Mouse (Mus musculus) thymus, adult 18-20 months (tissue): ENCODE results near the gene Zfp949.

Source experiments
- DNase-seq, 2 experiments: peaks; one replicate each; pipeline ENCODE4 v3.0.0; 2022; ENCODE audit warnings: mixed read lengths in 2 of 2

Zfp949 gene

DNA sequence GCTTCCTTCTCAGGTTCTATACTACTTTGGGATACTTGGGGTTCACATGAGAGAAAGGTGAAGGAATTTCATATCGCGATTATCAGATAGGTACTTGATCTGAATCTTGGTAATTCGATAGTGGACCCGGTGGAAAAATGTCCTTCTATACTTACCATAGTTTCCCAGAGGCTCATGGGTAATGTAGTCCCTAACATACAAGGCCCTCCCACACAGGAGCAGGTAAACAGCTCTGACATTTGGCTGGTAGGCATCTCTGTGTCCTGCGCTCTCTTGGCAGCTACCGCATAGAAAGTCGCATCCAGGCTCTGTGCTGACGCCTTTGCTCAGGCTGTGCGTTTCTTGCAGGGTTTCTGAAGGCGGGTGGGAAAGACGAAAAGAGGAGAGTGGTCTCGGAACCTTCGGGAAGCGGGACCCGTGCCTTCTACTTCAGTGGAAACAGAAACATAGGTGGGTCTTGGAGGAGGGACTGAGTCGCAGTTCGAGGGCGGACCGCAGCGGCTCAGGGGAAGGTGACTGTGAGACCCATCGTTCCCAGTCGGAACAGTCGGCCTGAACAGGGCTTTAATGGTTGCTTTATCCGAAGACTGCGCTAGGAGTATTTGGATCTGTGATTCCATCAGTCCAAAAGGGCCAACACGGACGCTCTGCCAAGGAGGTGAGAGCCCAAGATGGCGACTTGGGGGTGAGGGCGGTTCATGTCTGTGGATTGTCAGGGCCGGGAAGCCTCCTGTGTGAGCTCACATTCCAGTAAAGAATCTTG is at the start of gene Zfp949:
Gene Zfp949, plus strand, starts transcription at position 170 of the 763 bp plus-strand sequence.
- DNase-seq, result peak; percentile 50 to 71

- DNase-seq, result no peak
Measured at GRCm38 (mm10) chr9:88500112-88500511, 47.7 kb upstream of the Zfp949 start.

DNA sequence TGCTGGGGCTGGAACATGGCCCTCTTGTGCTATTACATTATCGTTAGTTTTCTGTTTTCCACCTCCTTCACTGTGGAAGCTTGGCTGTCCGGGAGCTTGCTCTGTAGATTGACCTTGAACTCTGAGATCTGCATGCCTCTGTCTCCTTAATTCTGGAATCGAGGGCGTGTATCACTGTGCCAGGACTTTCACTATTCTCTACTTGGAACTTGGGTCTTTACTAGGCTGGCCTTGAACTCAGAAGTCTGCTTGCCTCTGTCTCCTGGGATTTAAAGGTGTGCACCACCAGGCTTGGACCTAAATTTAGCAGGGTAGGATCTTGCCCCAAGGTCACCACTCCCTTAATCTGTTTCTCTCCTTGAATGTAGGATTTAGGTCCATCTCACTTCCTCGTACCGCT is 46.0 kb upstream of the Zfp949 start:
- DNase-seq, result no peak

DNA sequence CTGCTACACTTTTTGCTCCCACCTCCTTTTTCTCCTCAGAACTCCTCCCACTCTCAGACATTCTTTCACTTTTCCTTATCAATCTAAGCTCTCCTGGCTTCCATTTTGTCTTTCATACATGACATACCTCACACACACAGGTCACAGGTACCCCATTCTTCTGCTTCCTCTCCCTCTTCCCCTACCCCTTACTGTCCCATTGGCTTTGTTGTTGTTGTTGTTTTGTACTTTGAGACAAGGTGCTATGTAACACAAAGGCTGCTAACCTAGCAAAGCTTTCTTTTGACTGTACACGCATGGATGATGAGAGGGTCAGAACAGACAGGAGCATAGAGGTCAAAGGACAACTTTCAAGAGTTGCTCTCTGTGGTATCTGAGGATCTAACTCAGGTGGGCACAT is 32.3 kb upstream of the Zfp949 start:
- no peak for DNase-seq

DNA sequence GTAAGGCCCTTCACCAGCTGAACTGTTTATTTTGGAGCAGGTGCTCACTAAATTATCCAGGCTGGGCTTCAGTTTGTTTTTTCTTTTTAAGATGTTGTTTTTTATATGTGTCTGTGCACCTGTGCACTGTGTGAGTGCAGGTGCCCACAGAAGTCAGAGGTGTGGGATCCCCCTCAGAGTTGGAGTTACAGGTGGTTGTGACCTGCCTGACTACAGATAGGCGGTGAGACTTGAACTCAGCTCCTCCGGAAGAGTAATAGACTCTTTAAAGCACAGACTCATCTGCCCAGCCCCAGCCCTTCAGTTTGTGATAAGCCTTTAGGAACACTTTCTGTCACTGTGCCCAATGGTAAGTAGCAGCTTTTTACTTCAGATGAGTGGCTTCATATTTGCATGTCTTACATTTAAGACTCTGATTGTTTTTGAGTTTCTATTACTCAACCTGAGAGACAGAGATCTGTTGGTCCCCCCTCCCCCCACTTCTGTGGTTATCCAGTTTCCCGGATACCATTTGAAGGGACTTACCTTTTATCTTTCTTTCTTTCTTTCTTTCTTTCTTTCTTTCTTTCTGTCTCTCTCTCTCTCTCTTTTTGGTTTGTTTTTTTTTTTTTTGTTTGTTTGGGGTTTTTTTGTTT is 31.3 kb upstream of the Zfp949 start:
- DNase-seq, result no peak

- DNase-seq, result no peak
Measured at GRCm38 (mm10) chr9:88519390-88520121, 28.3 kb upstream of the Zfp949 start.

DNA sequence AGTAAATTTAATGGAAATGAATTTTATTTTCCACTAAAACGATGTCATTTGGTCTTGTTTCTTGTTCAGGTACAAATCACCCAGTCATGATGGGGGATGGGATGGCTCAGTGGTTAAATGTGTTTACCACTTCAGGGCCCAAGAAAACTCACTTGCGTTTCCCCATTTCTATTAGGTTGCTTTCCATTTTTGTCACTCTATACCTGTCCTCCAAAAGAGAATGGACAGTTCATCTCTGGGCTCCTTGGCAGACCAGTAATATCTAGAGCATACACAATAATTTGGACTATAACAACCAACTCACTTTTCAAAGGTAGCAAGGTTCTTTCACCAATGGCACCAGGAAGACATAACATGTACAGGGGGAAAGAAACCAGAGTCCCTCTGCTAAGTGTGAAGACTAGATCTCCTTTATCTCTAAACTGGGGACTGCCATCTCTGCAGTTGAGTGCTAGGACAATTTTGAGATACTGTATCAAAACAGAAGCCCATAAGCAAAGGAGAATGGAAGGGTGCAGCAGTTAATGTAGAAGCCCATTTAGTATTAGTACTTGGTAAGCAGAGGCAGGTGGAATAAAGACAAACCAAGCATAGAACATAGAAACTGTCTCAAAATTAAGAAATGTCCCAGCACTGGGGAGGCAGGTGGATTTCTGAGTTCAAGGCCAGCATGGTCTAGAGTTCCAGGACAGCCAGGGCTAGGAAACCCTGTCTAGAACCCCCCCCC is 27.5 kb upstream of the Zfp949 start:
- DNase-seq, result no peak

- DNase-seq, result no peak
Measured at GRCm38 (mm10) chr9:88520849-88521483, 26.9 kb upstream of the Zfp949 start.

GRCm38 (mm10) chr9:88521961-88522568 is 25.8 kb upstream of the Zfp949 start:
- DNase-seq, result no peak

DNA sequence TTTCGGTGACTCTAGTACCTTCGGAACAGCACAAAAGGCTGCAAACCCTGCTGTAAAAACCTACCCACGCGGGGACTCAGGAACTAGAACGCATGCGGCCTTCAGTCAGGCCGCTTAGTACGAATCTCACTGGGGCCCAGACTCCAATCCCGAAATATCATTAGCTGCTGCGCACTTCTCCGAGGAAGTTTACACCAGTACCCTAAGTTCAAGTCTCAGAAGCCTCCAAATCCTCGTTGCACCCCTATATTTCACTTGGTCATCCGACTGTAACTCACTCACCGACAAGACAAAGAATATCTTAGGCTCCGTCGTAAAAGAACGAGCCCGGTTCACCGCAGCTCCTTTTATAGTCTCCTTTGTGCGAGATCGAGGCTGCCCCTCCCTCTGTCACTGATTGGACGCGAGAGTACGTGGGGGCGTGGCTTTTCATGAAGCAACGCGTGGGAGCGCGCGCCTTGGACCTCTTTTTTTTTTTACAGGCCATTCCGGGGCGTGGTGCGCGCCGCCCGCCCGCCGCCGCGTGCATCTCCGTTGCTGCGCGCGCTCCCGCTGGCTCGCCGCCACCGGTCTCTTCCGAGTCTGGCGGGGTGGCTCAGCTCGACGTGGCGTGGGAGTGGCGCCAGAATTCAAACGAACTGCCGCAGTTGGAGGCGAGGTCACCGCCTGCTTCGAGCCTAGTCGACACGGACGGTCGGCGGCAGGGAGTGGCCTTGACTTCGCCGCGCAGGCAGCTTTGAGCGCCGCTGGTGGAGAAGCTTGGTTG is 25.1 kb upstream of the Zfp949 start:
- peak; percentile 92 to 96 for DNase-seq

GRCm38 (mm10) chr9:88523335-88523668 is 24.5 kb upstream of the Zfp949 start:
- no peak for DNase-seq

DNA sequence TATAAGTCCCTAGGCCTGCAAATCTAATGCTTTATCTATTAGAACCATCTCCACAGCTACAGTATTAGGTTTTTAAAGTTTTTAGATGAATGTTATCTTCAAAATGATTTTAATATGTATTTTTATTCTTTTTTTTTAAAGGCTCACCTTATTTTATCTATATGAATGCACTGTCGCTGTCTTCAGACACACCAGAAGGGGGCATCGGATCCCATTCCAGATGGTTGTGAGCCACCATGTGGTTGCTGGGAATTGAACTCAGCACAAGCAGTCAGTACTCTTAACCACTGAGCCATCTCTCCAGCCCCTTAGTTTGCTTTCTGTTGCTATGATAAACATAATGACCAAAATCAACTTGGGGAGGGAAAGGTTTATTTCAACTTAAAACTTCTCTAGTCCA is 23.5 kb upstream of the Zfp949 start:
- DNase-seq, result no peak

GRCm38 (mm10) chr9:88524796-88525195 is 23.0 kb upstream of the Zfp949 start:
- no peak for DNase-seq

GRCm38 (mm10) chr9:88525341-88525740 is 22.5 kb upstream of the Zfp949 start:
- DNase-seq, result no peak

- no peak for DNase-seq
Measured at GRCm38 (mm10) chr9:88527956-88528355, 19.9 kb upstream of the Zfp949 start.

DNA sequence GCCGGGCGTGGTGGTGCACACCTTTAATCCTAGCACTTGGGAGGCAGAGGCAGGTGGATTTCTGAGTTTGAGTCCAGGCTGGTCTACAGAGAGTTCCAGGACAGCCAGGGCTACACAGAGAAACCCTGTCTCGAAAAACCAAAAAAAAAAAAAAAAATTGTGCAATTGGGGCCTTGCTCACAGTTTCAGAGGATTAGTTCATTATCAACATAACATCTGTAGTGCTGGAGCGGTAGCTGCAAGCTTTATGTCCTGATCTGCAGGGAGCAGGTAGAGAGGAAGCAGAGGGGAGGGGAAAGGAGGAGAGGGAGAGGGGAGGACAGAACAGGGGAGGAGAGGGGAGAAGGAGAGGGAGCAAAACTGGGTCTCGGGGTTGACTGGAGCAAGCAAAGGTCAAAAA is 19.1 kb upstream of the Zfp949 start:
- no peak for DNase-seq

- no peak for DNase-seq
Measured at GRCm38 (mm10) chr9:88529571-88529970, 18.2 kb upstream of the Zfp949 start.

DNA sequence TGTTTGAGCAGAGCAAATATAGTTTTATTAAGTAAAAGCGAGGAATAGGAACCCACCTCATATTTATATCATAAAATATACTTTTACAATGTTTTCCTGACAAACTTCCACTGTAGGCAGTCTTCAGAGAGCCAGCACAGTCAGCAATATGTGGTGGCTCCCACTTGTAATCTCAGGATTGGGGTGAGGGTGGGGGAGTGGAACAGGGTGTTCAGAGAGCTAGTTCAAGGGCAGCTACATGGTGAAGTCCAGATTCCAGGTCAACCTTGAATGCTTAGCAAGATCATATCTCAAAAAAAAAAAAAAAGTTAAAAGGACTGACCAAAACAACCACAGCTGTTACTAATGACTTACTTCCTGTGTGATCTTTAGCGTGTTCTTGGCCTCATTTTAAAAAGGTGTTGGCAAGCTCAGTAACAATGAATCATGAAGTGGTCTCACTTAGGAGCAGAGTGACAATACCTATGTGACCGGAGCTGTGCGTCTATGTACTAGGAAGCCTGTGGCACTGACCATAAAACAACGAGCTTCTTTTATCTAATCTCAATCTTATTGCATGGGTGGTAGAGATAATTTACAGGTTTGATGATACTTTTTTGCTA is 17.7 kb upstream of the Zfp949 start:
- no peak for DNase-seq

GRCm38 (mm10) chr9:88534093-88534492 is 13.7 kb upstream of the Zfp949 start:
- DNase-seq, result no peak

DNA sequence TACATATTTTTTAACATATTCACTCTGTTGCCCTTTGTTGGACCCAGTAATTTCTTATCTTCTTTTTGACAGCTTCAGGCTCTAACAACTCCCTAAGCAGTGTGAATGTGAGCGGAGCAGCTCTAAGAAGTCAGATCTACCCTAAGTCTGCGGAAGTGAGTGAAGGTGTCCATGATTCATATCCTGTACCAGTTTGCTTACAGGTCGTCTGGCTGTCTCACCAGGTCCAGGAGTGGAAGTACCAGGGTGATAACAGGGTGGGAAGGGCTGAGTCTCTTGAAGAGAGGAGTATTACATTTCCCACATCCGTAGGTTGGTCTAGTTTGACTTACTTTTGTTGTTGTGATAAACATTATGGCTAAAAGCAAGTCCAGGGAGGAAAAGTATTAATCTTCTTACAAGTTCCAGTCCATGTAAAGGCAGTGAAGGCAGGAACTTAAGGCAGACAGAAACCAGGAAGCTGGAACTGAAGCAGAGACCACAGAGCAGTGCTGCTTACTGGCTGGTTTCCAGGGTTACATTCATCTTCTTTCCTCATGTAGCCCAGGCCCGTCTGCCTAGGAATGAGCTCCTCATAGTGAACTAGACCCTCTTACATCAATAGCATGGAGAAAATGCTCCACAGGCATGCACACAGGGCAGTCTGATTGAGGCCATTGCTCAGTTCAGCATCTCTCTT is 8.1 kb upstream of the Zfp949 start:
- DNase-seq, result no peak

DNA sequence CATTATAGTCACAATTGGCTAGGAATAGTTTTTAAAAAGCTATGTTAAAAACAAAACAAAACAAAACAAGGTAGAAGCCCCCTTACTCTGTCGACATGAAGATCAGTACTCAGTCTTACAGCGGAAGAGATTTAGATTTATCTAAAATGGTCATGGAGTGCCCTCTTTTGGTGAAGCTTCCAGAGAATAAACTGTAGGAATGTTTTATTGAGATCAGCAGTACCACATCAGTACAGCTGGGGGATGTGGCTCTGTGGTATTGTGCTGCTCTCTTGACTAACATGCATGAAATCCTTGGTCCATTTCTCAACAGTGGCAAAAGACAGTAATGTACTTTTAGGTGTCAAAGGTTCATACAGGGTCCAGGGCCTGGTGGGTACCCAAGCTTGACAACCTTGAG is 5.0 kb upstream of the Zfp949 start:
- no peak for DNase-seq
